Mouse (Mus musculus) stomach, postnatal 0 days (tissue): ENCODE data around the gene Vsig10. TPM values are rescaled to one million over a fixed set of nuclear protein-coding genes. Genes with fewer than 3 reads are reported as not detected.
"Not testable (repeated sequence)": the region's sequence is repeated elsewhere in the genome, so short reads cannot be mapped to it uniquely, and the experiment has no call there.

Source experiments
- ATAC-seq: fragments of 200-750 bp; cut with Nextera tagmentation; 2 replicates; pipeline ENCODE4 v1.8.0; 2017; ENCODE audit not compliant: low FRiP score, low TSS enrichment
- DNase-seq: peaks from one replicate; pipeline ENCODE4 v3.0.0-alpha.2; 2016; ENCODE audit warnings: low spot score
- H3K27ac ChIP-seq: fragments of 300-500 bp; sonication (generic); replicated peaks from 2 replicates; pipeline ENCODE4 v1.5.1; 2014; ENCODE audit warnings: mild to moderate bottlenecking, control low read depth
- H3K27me3 ChIP-seq: fragments of 300-500 bp; sonication (generic); 2 replicates; pipeline ENCODE4 v1.6.1; 2014; ENCODE audit warnings: low read length; ENCODE audit not compliant: control insufficient read depth, insufficient read depth
- H3K36me3 ChIP-seq: fragments of 300-500 bp; sonication (generic); 2 replicates; pipeline ENCODE4 v1.6.1; 2014; ENCODE audit warnings: low read length, mixed read lengths; ENCODE audit not compliant: control insufficient read depth, insufficient read depth
- H3K4me1 ChIP-seq: fragments of 300-500 bp; sonication (generic); replicated peaks from 2 replicates; pipeline ENCODE4 v1.6.1; 2014; ENCODE audit warnings: antibody characterized with exemption; ENCODE audit not compliant: control insufficient read depth, insufficient read depth
- H3K4me2 ChIP-seq: fragments of 300-500 bp; sonication (generic); replicated peaks from 2 replicates; pipeline ENCODE4 v1.6.1; 2014; ENCODE audit warnings: low read depth, mild to moderate bottlenecking, control low read depth, moderate library complexity
- H3K4me3 ChIP-seq: fragments of 300-500 bp; sonication (generic); 2 replicates; pipeline ENCODE4 v1.5.1; 2014; ENCODE audit warnings: low read depth, low read length, control low read depth
- H3K9ac ChIP-seq: fragments of 300-500 bp; sonication (generic); 2 replicates; pipeline ENCODE4 v1.6.1; 2014; ENCODE audit warnings: mild to moderate bottlenecking, low read length, control low read depth, mixed read lengths
- H3K9me3 ChIP-seq: fragments of 300-500 bp; sonication (generic); 2 replicates; pipeline ENCODE4 v1.6.1; 2016; ENCODE audit warnings: low read length; ENCODE audit not compliant: control insufficient read depth
- CTCF ChIP-seq: IDR thresholded peaks from 2 replicates; pipeline ENCODE4 v1.5.1; 2016; ENCODE audit warnings: antibody characterized with exemption, low read depth, mild to moderate bottlenecking, moderate library complexity
- EP300 ChIP-seq: optimal IDR thresholded peaks from 2 replicates; pipeline ENCODE3; 2016; ENCODE audit warnings: antibody characterized with exemption
- WGBS: fragments of 180-500 bp; shearing (Covaris S2); extraction: QIAGEN DNeasy Blood & Tissue Kit; methylation state at CpG from one replicate; pipeline ENCODE4 v1.1.7; 2014; 5-methylcytosine and 5-hydroxymethylcytosine counted together
- polyA plus RNA-seq: library from polyadenylated mRNA; unstranded; fragments of >200 nt; fragmentation: Nextera tagmentation; extraction: Ambion mirVana; gene quantifications from 2 replicates; pipeline ENCODE4 v1.2.1, GENCODE M21; 2015

Gene Vsig10
- polyA plus RNA-seq, 1 experiment from 2014 or later: 9.9 TPM

GRCm38 (mm10) chr5:117292547-117292946 is 26.3 kb upstream of the Vsig10 start:
- H3K4me2 ChIP-seq: no peak overlapping the region
- TF ChIP-seq EP300: no peak
- H3K4me3 ChIP-seq: no peak overlapping the region
- 53% methylated on average over 6 of the region's 6 CpGs for WGBS
- DNase-seq: peak; percentile 61
- no peaks in the 10 kb centered on the region for H3K27me3 ChIP-seq
- H3K27ac ChIP-seq: no peak overlapping the region
- 0 out of 2 replicates have a peak, but pooled peaks cover 3% of the 10 kb centered on the region for H3K4me1 ChIP-seq
- no peaks in the 10 kb centered on the region for H3K36me3 ChIP-seq
- H3K9ac ChIP-seq: no peak overlapping the region
- no peaks in the 10 kb centered on the region for H3K9me3 ChIP-seq
- peak; percentile 90 for ATAC-seq

GRCm38 (mm10) chr5:117293776-117294175 is 25.1 kb upstream of the Vsig10 start:
- ATAC-seq, H3K27me3 ChIP-seq, H3K27ac ChIP-seq, H3K36me3 ChIP-seq, DNase-seq, H3K9me3 ChIP-seq, H3K4me1 ChIP-seq, H3K9ac ChIP-seq, H3K4me3 ChIP-seq, H3K4me2 ChIP-seq: not testable (repeated sequence)
- WGBS: 76% methylated on average over 3 of the region's 3 CpGs

GRCm38 (mm10) chr5:117295011-117295410 is 23.9 kb upstream of the Vsig10 start:
- H3K27ac ChIP-seq: no peak overlapping the region
- WGBS: 81% methylated on average over 8 of the region's 8 CpGs
- no peaks in the 10 kb centered on the region for H3K36me3 ChIP-seq
- no peak overlapping the region for H3K4me2 ChIP-seq
- no peaks in the 10 kb centered on the region for H3K27me3 ChIP-seq
- TF ChIP-seq CTCF (no peak), EP300 (no peak)
- no peaks in the 10 kb centered on the region for H3K4me1 ChIP-seq
- no peaks in the 10 kb centered on the region for H3K9me3 ChIP-seq
- DNase-seq (no peak), ATAC-seq (no peak)
- no peak overlapping the region for H3K9ac ChIP-seq
- H3K4me3 ChIP-seq: no peak overlapping the region

GRCm38 (mm10) chr5:117302899-117303298 is 16.0 kb upstream of the Vsig10 start:
- 49% methylated on average over 3 of the region's 3 CpGs for WGBS
- H3K27ac ChIP-seq: no peak overlapping the region
- H3K4me2 ChIP-seq: no peak overlapping the region

GRCm38 (mm10) chr5:117303691-117304579 is 14.9 kb upstream of the Vsig10 start:
- Histone ChIP-seq H3K4me3 (no peak overlapping the region), H3K4me1 (no peaks in the 10 kb centered on the region), H3K9me3 (no peaks in the 10 kb centered on the region), H3K9ac (no peak overlapping the region), H3K36me3 (no peaks in the 10 kb centered on the region), H3K27me3 (no peaks in the 10 kb centered on the region), H3K27ac (no peak overlapping the region), H3K4me2 (no peak overlapping the region)
- no peak for ATAC-seq
- whole genome bisulfite sequencing: 60% methylated on average over 18 of the region's 18 CpGs
- no peak for DNase-seq
- TF ChIP-seq CTCF (no peak), EP300 (no peak)

More at GRCm38 (mm10) chr5:117302899-117303298, 16.0 kb upstream of the Vsig10 start:
- no peak overlapping the region for H3K4me3 ChIP-seq
- ATAC-seq (peak; percentile 18; the same call in 1 of the 2 replicates), DNase-seq (no peak)
- H3K9ac ChIP-seq: no peak overlapping the region
- no peaks in the 10 kb centered on the region for H3K27me3 ChIP-seq
- H3K36me3 ChIP-seq: no peaks in the 10 kb centered on the region
- TF ChIP-seq CTCF (no peak), EP300 (no peak)
- no peaks in the 10 kb centered on the region for H3K4me1 ChIP-seq
- H3K9me3 ChIP-seq: no peaks in the 10 kb centered on the region

- H3K27me3 ChIP-seq: no peaks in the 10 kb centered on the region
- WGBS: 57% methylated on average over 7 of the region's 7 CpGs
- no peaks in the 10 kb centered on the region for H3K9me3 ChIP-seq
Measured at GRCm38 (mm10) chr5:117304947-117305346, 13.9 kb upstream of the Vsig10 start.

More at GRCm38 (mm10) chr5:117304947-117305346, 13.9 kb upstream of the Vsig10 start:
- DNase-seq: peak; percentile 73
- no peak for ATAC-seq
- H3K36me3 ChIP-seq: no peaks in the 10 kb centered on the region
- H3K4me3 ChIP-seq: no peak overlapping the region
- TF ChIP-seq CTCF (peak; percentile 81), EP300 (no peak)
- H3K27ac ChIP-seq: no peak overlapping the region
- H3K9ac ChIP-seq: no peak overlapping the region
- H3K4me2 ChIP-seq: no peak overlapping the region
- no peaks in the 10 kb centered on the region for H3K4me1 ChIP-seq
